8 mouse cellular contexts compared by ENCODE assay signal in the genomic region with DNA sequence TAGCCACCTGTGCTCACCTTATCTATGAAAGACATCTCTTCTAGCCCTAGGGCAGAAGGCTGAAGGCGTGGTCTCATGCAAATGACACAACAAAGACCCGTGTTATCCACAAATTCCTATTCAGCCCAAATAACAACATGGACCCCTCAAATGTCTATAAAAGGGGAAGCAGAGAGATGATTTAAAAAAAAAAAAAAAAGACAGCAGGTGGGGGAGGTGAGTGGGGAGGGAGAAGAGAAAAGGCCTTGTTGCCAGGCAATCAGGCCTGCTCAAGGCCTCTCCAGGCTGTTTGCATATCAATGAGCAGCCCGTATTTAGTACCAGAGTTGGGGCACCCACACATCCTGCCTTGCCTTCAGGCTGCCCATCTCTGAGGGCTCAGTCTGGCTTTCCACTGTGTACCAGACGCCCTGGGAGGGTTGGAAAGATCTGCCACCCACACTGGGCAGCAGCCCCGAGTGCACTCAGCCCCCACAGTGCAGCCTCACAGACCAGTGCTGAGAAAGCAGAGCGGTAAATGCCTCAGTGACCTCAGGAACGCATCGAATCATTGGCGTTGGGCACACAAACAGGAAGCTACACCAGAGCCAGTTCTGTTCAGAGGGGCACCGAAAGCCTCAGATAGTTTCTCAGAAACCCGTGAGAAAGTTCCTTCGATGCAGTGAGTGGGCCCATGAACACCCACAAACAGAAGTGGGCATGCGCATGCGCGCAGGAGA.
DNase-seq lines count a peak whose midpoint lies in the region; ATAC-seq lines count a peak whose summit lies in the region.

No protein-coding gene starts in this region.

- 44% methylated on average over 15 of the region's 15 CpGs for WGBS in kidney, embryonic 14.5 days
- 48% methylated on average over 15 of the region's 15 CpGs for WGBS in forebrain, embryonic 11.5 days
- WGBS in neural tube, embryonic 15.5 days, result 41% methylated on average over 15 of the region's 15 CpGs

- no peaks in the 10 kb centered on the region for H3K9me3 ChIP-seq in kidney, embryonic 14.5 days (ENCODE audit: control insufficient read depth, low read length)
- no peaks in the 10 kb centered on the region for H3K9me3 ChIP-seq in forebrain, embryonic 11.5 days (ENCODE audit: control insufficient read depth, low read length)
- H3K9me3 ChIP-seq in neural tube, embryonic 15.5 days (replicated peaks), result no peaks in the 10 kb centered on the region

- DNase-seq in kidney, adult 18-20 months, result no peak
- DNase-seq in forebrain, embryonic 11.5 days (ENCODE audit: low spot score), result no peak
- peak; percentile 17 for DNase-seq in kidney, postnatal 14 days
- no peak for DNase-seq in gastrocnemius, adult 18-20 months (ENCODE audit: low spot score)
- no peak for DNase-seq in embryo, embryonic 11 days
- no peak for DNase-seq in urinary bladder, adult 2 months (ENCODE audit: low spot score)

- no peaks in the 10 kb centered on the region for H3K27me3 ChIP-seq in kidney, embryonic 14.5 days (ENCODE audit: control insufficient read depth, insufficient read depth, low read length)
- no peaks in the 10 kb centered on the region for H3K27me3 ChIP-seq in forebrain, embryonic 11.5 days (ENCODE audit: control insufficient read depth, insufficient read depth, low read length)
- H3K27me3 ChIP-seq in neural tube, embryonic 15.5 days (replicated peaks), result no peaks in the 10 kb centered on the region

- 0 out of 2 replicates have a peak, but pooled peaks cover 8% of the 10 kb centered on the region for H3K4me1 ChIP-seq in kidney, embryonic 14.5 days (ENCODE audit: control insufficient read depth, insufficient read depth, low read length)
- peaks cover 13% of the 10 kb centered on the region; the same call in 1 of the 2 replicates for H3K4me1 ChIP-seq in forebrain, embryonic 11.5 days (replicated peaks; ENCODE audit: control insufficient read depth, insufficient read depth, low read length)
- H3K4me1 ChIP-seq in neural tube, embryonic 15.5 days, result peaks cover 19% of the 10 kb centered on the region

- H3K9ac ChIP-seq in kidney, embryonic 14.5 days (ENCODE audit: low read depth, low read length), result no peak overlapping the region
- H3K9ac ChIP-seq in forebrain, embryonic 11.5 days (ENCODE audit: low read length), result no peak overlapping the region
- H3K9ac ChIP-seq in neural tube, embryonic 15.5 days (replicated peaks), result no peak overlapping the region

- H3K4me2 ChIP-seq in kidney, embryonic 14.5 days (replicated peaks; ENCODE audit: low read depth, low read length), result no peak overlapping the region
- no peak overlapping the region for H3K4me2 ChIP-seq in forebrain, embryonic 11.5 days (ENCODE audit: low read depth, low read length, severe bottlenecking)
- H3K4me2 ChIP-seq in neural tube, embryonic 15.5 days, result no peak overlapping the region

- peak; percentile 63 for ATAC-seq in kidney, embryonic 14.5 days (ENCODE audit: low FRiP score, low TSS enrichment)
- peak; percentile 77 for ATAC-seq in forebrain, embryonic 11.5 days (replicated peaks; ENCODE audit: low FRiP score)
- ATAC-seq in neural tube, embryonic 15.5 days (ENCODE audit: low FRiP score), result no peak

- H3K27ac ChIP-seq in kidney, embryonic 14.5 days (ENCODE audit: low read depth, low read length), result no peak overlapping the region
- H3K27ac ChIP-seq in forebrain, embryonic 11.5 days (ENCODE audit: low read depth, low read length), result no peak overlapping the region
- peak overlapping the region; percentile 37; the same call in 1 of the 2 replicates for H3K27ac ChIP-seq in neural tube, embryonic 15.5 days (replicated peaks)

- H3K4me3 ChIP-seq in kidney, embryonic 14.5 days (ENCODE audit: low read length), result no peak overlapping the region
- no peak overlapping the region for H3K4me3 ChIP-seq in forebrain, embryonic 11.5 days (ENCODE audit: low read depth, low read length)
- H3K4me3 ChIP-seq in neural tube, embryonic 15.5 days (replicated peaks), result no peak overlapping the region

- H3K36me3 ChIP-seq in kidney, embryonic 14.5 days (ENCODE audit: control insufficient read depth, insufficient read depth, low read length), result no peaks in the 10 kb centered on the region
- no peaks in the 10 kb centered on the region for H3K36me3 ChIP-seq in forebrain, embryonic 11.5 days (ENCODE audit: control insufficient read depth, insufficient read depth, low read length)
- peaks cover 3% of the 10 kb centered on the region; the same call in 1 of the 2 replicates for H3K36me3 ChIP-seq in neural tube, embryonic 15.5 days
